8 mouse cellular contexts compared by ENCODE assay signal in the genomic region with DNA sequence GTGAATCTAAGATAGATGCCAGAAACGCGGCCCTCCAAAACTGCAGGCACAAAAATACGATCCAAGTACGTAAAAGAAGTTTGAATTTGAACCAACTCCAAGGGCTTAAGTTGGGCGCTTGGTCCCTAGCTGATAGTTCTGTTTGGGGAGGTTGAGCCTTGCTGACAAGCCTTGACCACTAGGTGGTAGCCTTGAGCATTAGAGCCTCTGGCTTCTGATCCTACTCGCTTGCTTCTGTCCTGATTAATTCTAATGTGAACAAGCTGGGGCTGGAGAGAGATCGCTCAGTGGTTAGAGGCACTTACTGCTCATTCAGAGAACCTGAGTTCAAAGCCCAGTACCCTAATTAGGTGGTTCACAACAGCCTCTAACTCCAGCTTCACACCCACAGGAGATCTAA. TPM values are rescaled to one million over a fixed set of nuclear protein-coding genes. Genes with fewer than 3 reads are reported as not detected.
A peak's percentile ranks its signal among the peaks of the same experiment; 100 is the strongest.
DNase-seq lines count a peak whose midpoint lies in the region; ATAC-seq lines count a peak whose summit lies in the region.

No protein-coding gene starts in this region.

- no peak overlapping the region for H3K27ac ChIP-seq in lung, embryonic 16.5 days (ENCODE audit: low read length)

- H3K4me3 ChIP-seq in lung, embryonic 16.5 days (ENCODE audit: low read length): no peak overlapping the region

- peak; percentile 20; the same call in 1 of the 2 replicates for ATAC-seq in lung, embryonic 16.5 days (ENCODE audit: low read depth)

- no peaks in the 10 kb centered on the region for H3K36me3 ChIP-seq in lung, embryonic 16.5 days (ENCODE audit: control insufficient read depth, insufficient read depth, low read length)

- H3K27me3 ChIP-seq in lung, embryonic 16.5 days (ENCODE audit: control insufficient read depth, insufficient read depth, low read depth, low read length): no peaks in the 10 kb centered on the region

- no peaks in the 10 kb centered on the region for H3K9me3 ChIP-seq in lung, embryonic 16.5 days (ENCODE audit: control insufficient read depth, low read length)

- H3K4me2 ChIP-seq in lung, embryonic 16.5 days (ENCODE audit: low read depth, low read length): no peak overlapping the region

- WGBS in lung, embryonic 16.5 days: 16% methylated on average over 7 of the region's 7 CpGs

- peak; percentile 59 for DNase-seq in gastrocnemius, adult 18-20 months (ENCODE audit: low spot score)
- DNase-seq in gastrocnemius, postnatal 25 days: no peak
- peak; percentile 83 for DNase-seq in R1 (ENCODE audit: low read depth, low spot score)
- DNase-seq in cerebellum, postnatal 14 days: peak; percentile 85 to 86
- peak; percentile 54 for DNase-seq in gastrocnemius, postnatal 10 days
- peak; percentile 65 for DNase-seq in layer of hippocampus, adult 11-12 months (ENCODE audit: low spot score)
- peak; percentile 57 for DNase-seq in right cerebral cortex, postnatal 14 days

- H3K9ac ChIP-seq in lung, embryonic 16.5 days (ENCODE audit: low read length): no peak overlapping the region

- H3K4me1 ChIP-seq in lung, embryonic 16.5 days (replicated peaks; ENCODE audit: control insufficient read depth, insufficient read depth, low read length): no peaks in the 10 kb centered on the region

RNA-seq across cellular contexts. Expression of gene Dynlrb2, which starts 23.9 kb away (rescaled TPM):
- not detected for total RNA-seq in gastrocnemius, adult 18-20 months (2021)
- total RNA-seq in gastrocnemius, postnatal 25 days (2021): not detected
- total RNA-seq in gastrocnemius, postnatal 10 days (2021): not detected
- 78.6 and 91.4 TPM in 2 replicates for polyA plus RNA-seq in lung, embryonic 16.5 days (2015; fragmentation: Nextera tagmentation; extraction: Ambion mirVana)
